Mouse (Mus musculus) liver, postnatal 0 days (tissue): ENCODE results near the gene Ubb.

Experiments used
- CTCF ChIP-seq: sonication (generic); IDR thresholded peaks from 2 replicates; pipeline ENCODE4 v1.5.1; 2016; ENCODE audit warnings: antibody characterized with exemption, low read depth
- EP300 ChIP-seq: IDR thresholded peaks from 2 replicates; pipeline ENCODE4 v1.6.1; 2016; ENCODE audit warnings: antibody characterized with exemption, low read depth, mild to moderate bottlenecking

- TF ChIP-seq CTCF: no peak
- no peak for TF ChIP-seq EP300
Measured at GRCm38 (mm10) chr11:62539089-62539890, 11.7 kb upstream of the Ubb start, which contains the start of gene Cenpv.
